Mouse (Mus musculus) ovary, postnatal 36 days (tissue): ENCODE measurements at regions not wholly inside any gene's neighbourhood (a gene's known extent, or its start where the extent isn't known, plus 50 kb on each side); places are given as distances from the start of the nearest gene placed in this dataset.

ENCODE experiments used
- DNase-seq: peaks from one replicate; pipeline ENCODE4 v3.0.0; 2022; ENCODE audit warnings: low spot score, mixed read lengths

DNA sequence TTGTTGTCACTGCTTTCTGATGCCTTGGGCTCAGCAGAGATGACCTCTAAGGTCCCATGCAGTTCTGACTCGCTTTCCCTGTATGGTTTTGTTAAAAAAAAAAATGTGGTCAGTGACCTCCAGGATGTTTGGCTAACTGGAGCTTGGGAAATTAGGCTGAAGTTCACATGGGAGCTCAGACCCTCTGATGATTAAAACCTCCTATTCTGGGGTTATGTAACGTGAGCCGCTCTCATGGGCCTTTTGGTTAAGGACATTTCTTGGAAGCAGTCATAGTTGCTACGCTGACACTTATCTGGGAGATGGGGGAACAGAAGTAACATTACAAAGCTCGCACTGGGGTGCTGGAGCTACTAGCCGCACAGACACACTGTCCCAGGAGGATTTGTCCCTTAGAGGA lies 274.9 kb downstream of the Foxo1 start:
- DNase-seq, result no peak

- DNase-seq, result no peak
Measured at GRCm38 (mm10) chr3:52540862-52541380, 272.8 kb downstream of the Foxo1 start.

DNA sequence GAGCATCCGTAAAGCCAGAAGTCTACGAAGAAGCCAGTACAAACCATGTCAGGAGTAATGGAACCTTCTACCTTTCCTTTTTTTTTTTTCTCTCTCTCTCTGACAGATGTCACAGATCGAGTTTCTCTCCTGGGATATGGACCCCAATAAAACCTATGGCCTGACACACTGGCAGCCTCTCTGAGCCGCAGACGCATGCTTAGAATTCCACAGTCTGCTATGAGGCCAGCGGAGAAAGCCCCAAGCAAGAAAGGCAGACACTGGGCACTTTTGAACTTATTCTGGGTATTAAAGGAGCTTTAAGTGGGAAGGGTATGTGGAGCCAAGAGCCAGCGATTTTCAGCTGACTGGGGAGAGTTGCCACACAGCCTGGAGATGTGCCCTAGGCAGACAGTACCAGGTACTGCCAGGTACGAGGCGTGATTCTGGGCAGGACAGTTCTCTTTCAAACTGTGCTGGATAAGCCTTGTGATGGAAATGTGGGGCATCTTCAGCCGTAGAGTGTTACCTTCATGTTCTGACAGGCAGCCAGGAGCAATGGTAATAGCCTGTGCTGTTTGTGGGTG lies 271.8 kb downstream of the Foxo1 start:
- DNase-seq, result no peak

DNA sequence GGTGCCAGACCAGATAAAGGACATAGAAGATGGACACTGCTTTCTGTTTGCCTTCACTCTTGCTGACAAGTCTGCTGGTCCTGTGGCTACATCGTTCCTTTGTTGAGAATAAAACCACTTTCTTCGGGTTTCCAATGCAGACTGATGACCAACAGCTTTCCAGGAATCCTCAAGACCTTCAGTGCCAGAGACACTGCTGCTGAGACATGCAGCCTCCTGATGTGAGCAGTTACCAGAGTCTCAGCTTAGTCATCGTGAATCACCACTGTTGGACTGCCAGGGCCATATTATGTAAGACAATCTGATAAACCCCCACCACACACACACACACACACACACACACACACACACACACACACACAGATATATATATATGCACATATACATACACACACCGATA lies 270.2 kb downstream of the Foxo1 start:
- no peak for DNase-seq

GRCm38 (mm10) chr3:52537362-52537911 lies 269.3 kb downstream of the Foxo1 start:
- DNase-seq, result no peak

- no peak for DNase-seq
Measured at GRCm38 (mm10) chr3:52535411-52536021, 267.4 kb downstream of the Foxo1 start.

DNA sequence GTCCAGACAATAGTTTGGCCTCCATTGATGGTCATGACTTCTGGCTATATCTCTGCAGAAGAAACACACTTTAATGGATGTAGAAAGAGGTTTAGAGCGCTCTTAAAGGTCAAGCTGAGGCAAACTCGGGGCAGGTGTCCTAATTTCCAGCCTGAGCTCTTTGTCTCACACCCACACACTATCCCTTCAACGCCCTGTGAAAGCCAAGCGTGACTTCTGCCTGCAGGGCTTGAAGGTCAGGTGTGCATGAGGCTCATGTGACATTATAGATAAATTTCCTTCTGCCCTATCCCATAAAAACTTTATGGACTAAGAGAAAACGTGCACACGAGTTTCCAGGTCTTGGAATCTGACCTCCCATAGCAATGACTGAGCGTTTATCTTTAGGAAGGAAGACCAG lies 266.0 kb downstream of the Foxo1 start:
- DNase-seq, result no peak

DNA sequence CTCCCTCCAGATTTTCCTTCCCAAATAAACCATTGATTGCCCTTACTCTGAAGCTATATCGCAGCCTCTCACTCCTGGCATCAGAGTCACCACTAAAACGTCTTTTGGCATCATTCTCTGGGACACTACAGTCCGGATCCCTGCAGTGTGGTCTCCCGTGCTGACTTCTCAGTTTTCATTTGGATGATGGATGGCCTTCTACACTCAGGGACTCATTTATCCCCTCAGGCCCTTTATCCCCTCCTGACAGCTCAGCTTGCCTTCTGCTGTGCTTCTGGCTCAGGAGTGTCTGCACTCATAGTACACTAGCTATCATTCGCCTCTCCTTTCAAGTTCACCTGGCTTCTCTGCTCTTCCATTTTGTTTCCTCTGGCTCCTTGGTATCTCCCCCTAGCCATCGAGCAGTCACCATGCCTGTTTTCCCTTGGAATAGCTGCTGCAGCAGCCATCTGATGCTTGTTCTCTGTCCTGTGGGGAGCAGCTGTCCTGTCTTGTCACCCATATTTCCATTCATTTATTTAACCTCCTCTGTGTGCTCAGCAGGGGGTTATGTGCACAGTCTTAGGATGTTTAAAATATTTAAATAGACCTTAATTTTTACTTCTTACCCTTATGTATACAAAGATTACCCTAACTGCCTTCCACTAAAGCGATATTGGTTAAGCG lies 263.7 kb downstream of the Foxo1 start:
- no peak for DNase-seq

GRCm38 (mm10) chr3:52530406-52530970 lies 262.4 kb downstream of the Foxo1 start:
- DNase-seq, result no peak

DNA sequence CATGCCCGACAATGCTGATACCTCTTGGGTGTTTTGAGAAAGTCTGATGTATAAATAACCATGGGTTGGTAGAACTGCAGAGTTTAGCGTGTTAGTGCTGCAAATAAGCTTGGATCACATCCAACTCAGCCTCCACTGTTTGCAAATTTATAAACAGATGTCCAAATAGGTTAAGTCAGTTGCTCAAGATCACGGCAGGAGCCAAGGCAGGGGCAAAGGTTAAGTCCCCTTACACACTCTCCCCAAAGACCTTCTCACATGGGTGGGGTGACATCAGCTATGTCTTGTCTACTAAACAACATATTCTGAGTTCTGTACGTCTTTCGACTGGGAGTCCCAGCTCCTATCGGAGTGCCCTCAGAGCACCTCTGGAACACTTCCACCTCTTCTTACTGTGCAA lies 261.0 kb downstream of the Foxo1 start:
- no peak for DNase-seq

DNA sequence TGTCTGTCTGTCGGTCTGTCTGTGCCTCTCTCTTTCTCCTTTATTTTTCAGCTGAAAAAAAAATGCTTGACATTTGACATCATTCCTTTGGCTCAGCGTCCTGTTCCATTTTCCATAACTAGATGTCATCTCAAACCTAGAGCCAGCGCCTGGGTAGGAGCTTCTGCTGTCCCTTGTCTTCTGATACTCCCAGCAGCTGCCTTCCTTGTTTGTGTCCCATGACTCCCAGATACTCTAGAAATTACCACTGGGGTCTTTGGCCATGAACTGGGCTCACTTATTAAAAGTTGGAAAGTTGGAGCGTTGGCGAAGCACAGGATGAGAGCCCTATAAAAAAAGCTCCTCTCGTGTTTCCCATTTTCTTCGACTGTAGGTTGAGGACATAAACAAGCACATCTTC lies 260.4 kb downstream of the Foxo1 start:
- no peak for DNase-seq

- no peak for DNase-seq
Measured at GRCm38 (mm10) chr3:52527781-52528180, 259.6 kb downstream of the Foxo1 start.

DNA sequence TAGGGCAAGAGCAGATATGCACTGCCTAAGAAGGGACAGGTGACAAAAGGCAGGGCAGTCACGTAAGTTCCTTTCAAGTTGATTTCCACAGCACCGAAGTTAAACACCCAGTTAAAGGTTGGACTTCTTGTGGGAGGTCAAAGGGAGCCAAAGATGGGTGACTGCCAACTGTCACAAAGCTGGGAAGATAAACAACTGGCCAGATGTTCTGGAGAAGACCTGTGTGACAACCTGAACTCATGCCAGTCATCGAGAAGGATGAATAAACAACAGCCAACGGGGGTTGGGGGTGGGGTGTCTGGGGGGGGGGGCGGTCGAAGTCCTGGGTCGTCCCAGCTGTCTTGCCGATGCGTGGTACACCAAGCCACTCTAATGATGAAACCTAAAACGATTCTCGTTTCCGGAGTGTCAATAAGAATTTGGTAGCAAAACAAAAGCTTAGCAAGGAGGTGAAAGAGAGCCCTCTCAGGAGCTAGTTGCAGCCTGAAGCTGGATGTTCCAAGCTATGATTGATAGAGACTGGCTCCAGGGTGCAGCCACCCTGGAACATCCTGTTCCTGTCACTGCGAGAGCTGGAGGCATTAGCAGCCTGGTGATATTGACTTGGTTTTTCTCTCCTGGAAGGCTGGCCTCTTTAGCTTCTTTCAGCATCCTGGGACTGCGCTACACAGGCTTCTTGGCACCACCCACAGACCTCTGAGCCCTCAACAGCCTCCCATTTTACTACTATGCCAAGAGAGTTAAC lies 259.0 kb downstream of the Foxo1 start:
- DNase-seq, result no peak

- no peak for DNase-seq
Measured at GRCm38 (mm10) chr3:52522886-52523285, 254.8 kb downstream of the Foxo1 start.

- DNase-seq, result no peak
Measured at GRCm38 (mm10) chr3:52520609-52520947, 252.4 kb downstream of the Foxo1 start.

DNA sequence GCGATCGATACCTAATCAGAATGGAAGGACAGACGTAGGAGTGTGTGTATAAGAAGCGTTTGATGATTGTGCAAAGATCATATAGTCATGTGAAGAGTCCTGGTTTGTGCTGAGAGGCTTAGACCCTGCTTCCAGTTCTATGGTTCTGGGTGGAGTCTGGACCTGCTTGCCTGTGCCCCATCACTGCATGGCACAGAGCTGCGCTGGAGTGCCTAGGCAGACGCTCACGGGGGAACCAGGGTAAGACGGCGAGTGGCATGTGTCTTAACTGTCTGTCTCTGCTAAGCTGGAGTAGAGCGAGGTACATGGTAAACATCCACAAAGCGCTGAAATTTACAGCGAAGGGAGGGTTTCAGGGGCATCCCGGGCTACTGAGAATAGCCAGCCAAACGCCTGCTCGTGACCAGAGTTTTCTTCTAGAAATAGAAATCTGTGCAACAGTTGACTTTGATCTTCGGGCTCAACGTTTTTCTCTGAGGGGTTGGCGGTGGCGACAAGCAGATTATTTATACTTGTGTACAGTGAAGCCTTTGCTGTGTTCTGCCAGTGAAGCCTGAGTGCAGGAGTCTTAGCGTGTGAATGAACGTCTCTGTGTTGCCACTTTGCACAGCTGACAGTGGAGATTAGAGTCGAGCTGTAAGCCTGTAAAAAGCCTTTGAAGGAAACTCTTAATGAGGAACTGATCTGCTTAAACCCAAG lies 251.9 kb downstream of the Foxo1 start:
- DNase-seq, result no peak

- no peak for DNase-seq
Measured at GRCm38 (mm10) chr3:52517808-52518207, 249.7 kb downstream of the Foxo1 start.

GRCm38 (mm10) chr3:52516691-52517090 lies 248.6 kb downstream of the Foxo1 start:
- DNase-seq, result no peak

- DNase-seq, result no peak
Measured at GRCm38 (mm10) chr3:52512761-52513160, 244.6 kb downstream of the Foxo1 start.

GRCm38 (mm10) chr3:52511549-52511948 lies 243.4 kb downstream of the Foxo1 start:
- no peak for DNase-seq

DNA sequence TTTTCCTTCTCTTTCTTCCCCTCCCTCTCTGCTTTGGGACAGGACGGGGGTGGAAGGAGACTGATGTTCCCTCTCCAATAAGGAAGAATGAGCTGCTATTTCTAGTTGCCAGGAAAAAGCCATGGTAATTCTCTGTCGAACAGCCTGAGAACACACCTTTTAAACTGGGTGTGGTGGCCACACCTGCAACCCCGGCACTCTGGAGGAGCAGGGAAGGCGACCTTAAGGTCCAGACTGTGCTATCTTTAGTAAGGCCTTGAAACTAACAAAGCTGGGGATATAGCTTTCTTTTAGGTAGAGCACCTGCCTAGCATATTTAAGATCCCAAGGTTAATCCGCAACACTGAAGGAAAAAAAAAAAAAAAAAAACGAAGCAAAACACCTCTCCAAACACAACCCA lies 242.7 kb downstream of the Foxo1 start:
- no peak for DNase-seq
